Mouse (Mus musculus) MEL (cell line): ENCODE measurements around the gene Rab1b.

Source experiments
- CTCF ChIP-seq, 3 experiments: IDR thresholded peaks in 2 of 3; conservative IDR thresholded peaks in 1 of 3; 2 replicates each; pipeline ENCODE4 v1.5.1; 2011 to 2012; ENCODE audit warnings: low read length in 3 of 3, low read depth in 2 of 3, mild to moderate bottlenecking in 2 of 3, improper control_type of control experiment in 1 of 3, inconsistent platforms in 1 of 3, mixed read lengths in 1 of 3, moderate library complexity in 1 of 3; ENCODE audit not compliant: control insufficient read depth in 1 of 3, insufficient read depth in 1 of 3, poor library complexity in 1 of 3, severe bottlenecking in 1 of 3
- ETS1 ChIP-seq: IDR thresholded peaks from 2 replicates; pipeline ENCODE4 v1.6.1; 2012; ENCODE audit warnings: low read depth, mild to moderate bottlenecking, inconsistent platforms, low read length, improper control_type of control experiment, moderate library complexity
- GABPA ChIP-seq: IDR thresholded peaks from 2 replicates; pipeline ENCODE4 v1.6.1; 2012; ENCODE audit warnings: low read depth, mild to moderate bottlenecking, inconsistent platforms, low read length, improper control_type of control experiment, moderate library complexity
- HCFC1 ChIP-seq: IDR thresholded peaks from 2 replicates; pipeline ENCODE4 v1.6.1; 2012; ENCODE audit warnings: low read depth, mild to moderate bottlenecking, inconsistent platforms, low read length, improper control_type of control experiment, moderate library complexity
- MAFK ChIP-seq: IDR thresholded peaks from 2 replicates; pipeline ENCODE4 v1.6.1; 2011; ENCODE audit warnings: low read depth, mild to moderate bottlenecking, low read length, improper control_type of control experiment, borderline replicate concordance
- MYC ChIP-seq: IDR thresholded peaks from 2 replicates; pipeline ENCODE4 v1.6.1; 2011; ENCODE audit warnings: low read depth, mild to moderate bottlenecking, low read length, improper control_type of control experiment, moderate library complexity
- USF1 ChIP-seq: IDR thresholded peaks from 2 replicates; pipeline ENCODE4 v1.6.1; 2014; ENCODE audit warnings: low read depth, mild to moderate bottlenecking, inconsistent platforms, low read length, improper control_type of control experiment, moderate library complexity
- USF2 ChIP-seq, 2 experiments: IDR thresholded peaks; 2 replicates each; pipeline ENCODE4 v1.6.1; 2011 to 2012; ENCODE audit warnings: improper control_type of control experiment in 2 of 2, low read length in 2 of 2, borderline replicate concordance in 1 of 2, inconsistent platforms in 1 of 2, low read depth in 1 of 2, mild to moderate bottlenecking in 1 of 2; ENCODE audit not compliant: insufficient read depth in 1 of 2
- ZMIZ1 ChIP-seq: IDR thresholded peaks from 2 replicates; pipeline ENCODE4 v1.6.1; 2012; ENCODE audit warnings: low read depth, mild to moderate bottlenecking, inconsistent platforms, low read length, improper control_type of control experiment, moderate library complexity

- TF ChIP-seq CTCF (IDR thresholded peaks at IDR 0.05 in 2 of 3, conservative IDR thresholded peaks at IDR 0.05 in 1 of 3; ENCODE audit: control insufficient read depth in 1 of 3, insufficient read depth in 1 of 3, low read depth in 2 of 3, low read length in 3 of 3, poor library complexity in 1 of 3, severe bottlenecking in 1 of 3) (peak; percentile 37 to 85 (median 65)), GABPA (no peak), HCFC1 (no peak), USF2 (IDR thresholded peaks at IDR 0.05; ENCODE audit: borderline replicate concordance in 1 of 2, insufficient read depth in 1 of 2, low read depth in 1 of 2, low read length in 2 of 2) (no peak), MYC (no peak), ETS1 (no peak), ZMIZ1 (no peak), USF1 (no peak), MAFK (no peak)
Measured at GRCm38 (mm10) chr19:5139640-5140039, 32.8 kb upstream of the Rab1b start.
